Mouse (Mus musculus): ENCODE data around the gene Vmn1r206. TPM values are rescaled to one million over a fixed set of nuclear protein-coding genes. Genes with fewer than 3 reads are reported as not detected.

Gene Vmn1r206
- not detected for polyA plus RNA-seq (2014; fragmentation: Illumina TruSeq; extraction: RNeasy Lipid Tissue Mini Kit (QIAGEN cat#74804); ENCODE audit: insufficient read depth, low read depth, low replicate concordance)

DNA sequence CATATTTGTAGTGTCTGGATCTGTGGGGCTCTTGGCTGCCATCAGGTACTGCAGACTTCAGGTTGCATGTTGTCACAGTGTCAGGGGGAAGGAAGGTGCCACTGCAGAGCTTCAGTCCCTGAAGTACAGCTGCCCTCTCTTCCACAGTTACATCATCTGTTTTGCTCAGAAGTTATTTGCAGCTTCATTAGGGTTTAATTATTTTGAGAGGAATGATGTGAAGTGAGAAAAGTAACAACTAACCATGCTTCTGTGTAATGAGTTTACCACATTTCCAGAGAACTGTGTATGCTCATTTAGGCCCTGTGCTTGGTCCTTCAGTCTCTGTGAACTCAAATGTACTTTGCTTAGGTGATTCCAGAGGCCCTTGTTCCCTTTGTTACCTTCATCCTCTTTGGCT is at the start of gene Vmn1r206:
Gene Vmn1r206, minus strand, starts transcription at position 101 of the 400 bp plus-strand sequence.

DNA sequence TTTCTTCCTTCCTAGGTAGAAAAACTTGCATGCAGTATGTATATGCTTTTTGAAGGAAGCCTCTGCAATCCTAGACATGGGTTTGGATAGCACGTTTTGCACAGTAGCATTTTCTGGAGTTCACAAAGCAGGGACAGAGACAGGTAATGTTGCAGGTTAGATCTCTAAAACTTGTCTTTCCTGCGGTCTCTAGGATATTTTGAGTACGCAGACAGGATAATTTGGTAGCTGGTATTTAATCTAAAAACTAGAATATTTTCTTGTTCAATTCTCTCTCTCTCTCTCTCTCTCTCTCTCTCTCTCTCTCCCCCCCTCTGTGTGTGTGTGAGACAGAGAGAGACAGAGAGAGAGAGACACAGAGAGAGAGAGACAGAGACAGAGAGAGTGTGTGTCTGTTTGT is 31.2 kb downstream of the Vmn1r206 start, which contains the start of gene Vmn1r205:
Gene Vmn1r205, minus strand, starts transcription at position 101 of the 400 bp plus-strand sequence.

Other genes with a start within 250 kb of the Vmn1r206 start
- not detected for gene Vmn1r199, start 244.4 kb downstream of the Vmn1r206 start, polyA plus RNA-seq (2014; fragmentation: Illumina TruSeq; extraction: RNeasy Lipid Tissue Mini Kit (QIAGEN cat#74804); ENCODE audit: insufficient read depth, low read depth, low replicate concordance)
- gene Vmn1r200, start 233.9 kb downstream of the Vmn1r206 start, polyA plus RNA-seq (2014; fragmentation: Illumina TruSeq; extraction: RNeasy Lipid Tissue Mini Kit (QIAGEN cat#74804); ENCODE audit: insufficient read depth, low read depth, low replicate concordance): not detected
- gene Vmn1r201, start 152.3 kb downstream of the Vmn1r206 start, polyA plus RNA-seq (2014; fragmentation: Illumina TruSeq; extraction: RNeasy Lipid Tissue Mini Kit (QIAGEN cat#74804); ENCODE audit: insufficient read depth, low read depth, low replicate concordance): not detected
- gene Vmn1r202, start 118.9 kb downstream of the Vmn1r206 start, polyA plus RNA-seq (2014; fragmentation: Illumina TruSeq; extraction: RNeasy Lipid Tissue Mini Kit (QIAGEN cat#74804); ENCODE audit: insufficient read depth, low read depth, low replicate concordance): not detected
- gene Vmn1r203, start 106.1 kb downstream of the Vmn1r206 start, polyA plus RNA-seq (2014; fragmentation: Illumina TruSeq; extraction: RNeasy Lipid Tissue Mini Kit (QIAGEN cat#74804); ENCODE audit: insufficient read depth, low read depth, low replicate concordance): not detected
- gene Vmn1r204, start 71.1 kb downstream of the Vmn1r206 start, polyA plus RNA-seq (2014; fragmentation: Illumina TruSeq; extraction: RNeasy Lipid Tissue Mini Kit (QIAGEN cat#74804); ENCODE audit: insufficient read depth, low read depth, low replicate concordance): not detected
- not detected for gene Vmn1r205, start 31.3 kb downstream of the Vmn1r206 start, polyA plus RNA-seq (2014; fragmentation: Illumina TruSeq; extraction: RNeasy Lipid Tissue Mini Kit (QIAGEN cat#74804); ENCODE audit: insufficient read depth, low read depth, low replicate concordance)
- not detected for gene Vmn1r207-ps, start 105.4 kb upstream of the Vmn1r206 start, polyA plus RNA-seq (2014; fragmentation: Illumina TruSeq; extraction: RNeasy Lipid Tissue Mini Kit (QIAGEN cat#74804); ENCODE audit: insufficient read depth, low read depth, low replicate concordance)
- not detected for gene Vmn1r208, start 153.1 kb upstream of the Vmn1r206 start, polyA plus RNA-seq (2014; fragmentation: Illumina TruSeq; extraction: RNeasy Lipid Tissue Mini Kit (QIAGEN cat#74804); ENCODE audit: insufficient read depth, low read depth, low replicate concordance)
- gene Vmn1r209, start 185.4 kb upstream of the Vmn1r206 start, polyA plus RNA-seq (2014; fragmentation: Illumina TruSeq; extraction: RNeasy Lipid Tissue Mini Kit (QIAGEN cat#74804); ENCODE audit: insufficient read depth, low read depth, low replicate concordance): not detected
- not detected for gene Vmn1r210, start 207.1 kb upstream of the Vmn1r206 start, polyA plus RNA-seq (2014; fragmentation: Illumina TruSeq; extraction: RNeasy Lipid Tissue Mini Kit (QIAGEN cat#74804); ENCODE audit: insufficient read depth, low read depth, low replicate concordance)
- not detected for gene Vmn1r211, start 233.3 kb upstream of the Vmn1r206 start, polyA plus RNA-seq (2014; fragmentation: Illumina TruSeq; extraction: RNeasy Lipid Tissue Mini Kit (QIAGEN cat#74804); ENCODE audit: insufficient read depth, low read depth, low replicate concordance)

All from lung, adult 10 weeks (tissue).